Mouse (Mus musculus) ES-Bruce4 (cell line): ENCODE results near the gene Nup43.

Experiments
- CTCF ChIP-seq: IDR thresholded peaks from one replicate; pipeline ENCODE4 v1.8.1; 2011; ENCODE audit warnings: low read depth, low read length
- EP300 ChIP-seq: IDR thresholded peaks from 2 replicates; pipeline ENCODE4 v1.6.1; 2011; ENCODE audit warnings: low read depth, low read length; ENCODE audit not compliant: insufficient read depth
- POLR2A ChIP-seq: IDR thresholded peaks from one replicate; pipeline ENCODE4 v1.8.1; 2011; ENCODE audit warnings: low read length; ENCODE audit not compliant: insufficient read depth

DNA sequence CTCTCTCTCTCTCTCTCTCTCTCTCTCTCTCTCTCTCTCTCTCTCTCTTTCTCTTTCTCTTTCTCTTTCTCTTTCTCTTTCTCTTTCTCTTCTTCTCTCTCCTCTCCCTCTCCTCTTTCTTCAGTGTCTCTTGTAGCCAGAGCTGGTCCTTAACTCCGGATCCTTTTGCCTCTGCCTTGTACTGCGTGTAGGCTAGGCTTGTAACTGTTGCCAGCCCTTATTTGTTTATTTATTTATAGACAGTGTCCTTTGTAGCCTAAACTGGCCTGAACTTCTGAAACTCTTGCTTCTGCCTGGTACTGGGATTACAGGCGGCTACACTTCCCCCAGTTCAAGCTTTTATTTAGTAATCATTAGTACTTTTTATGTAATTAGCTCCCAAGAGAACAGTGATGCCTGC, 59.7 kb downstream of the Nup43 start:
- TF ChIP-seq CTCF, result no peak
- no peak for TF ChIP-seq POLR2A
- no peak for TF ChIP-seq EP300
